Mouse (Mus musculus) midbrain, embryonic 14.5 days (tissue): ENCODE measurements around the gene Defa23. TPM values are rescaled to one million over a fixed set of nuclear protein-coding genes. Genes with fewer than 3 reads are reported as not detected.
"Not testable (repeated sequence)": the region's sequence is repeated elsewhere in the genome, so short reads cannot be mapped to it uniquely, and the experiment has no call there.

Experiments
- ATAC-seq: fragments of 200-750 bp; cut with Nextera tagmentation; 2 replicates; pipeline ENCODE4 v1.8.0; 2017; ENCODE audit warnings: moderate number of reproducible peaks, moderate library complexity; ENCODE audit not compliant: low FRiP score, low TSS enrichment
- DNase-seq: peaks from one replicate; pipeline ENCODE4 v3.0.0-alpha.2; 2015
- H3K27ac ChIP-seq: fragments of 300-500 bp; sonication (generic); replicated peaks from 2 replicates; pipeline ENCODE4 v1.5.1; 2014; ENCODE audit warnings: mild to moderate bottlenecking, low read depth, low read length, moderate library complexity
- H3K27me3 ChIP-seq: fragments of 300-500 bp; sonication (generic); 2 replicates; pipeline ENCODE4 v1.6.1; 2014; ENCODE audit warnings: low read length, control low read depth, mixed read lengths; ENCODE audit not compliant: control insufficient read depth, insufficient read depth
- H3K36me3 ChIP-seq: fragments of 300-500 bp; sonication (generic); 2 replicates; pipeline ENCODE4 v1.6.1; 2014; ENCODE audit warnings: low read length, control low read depth; ENCODE audit not compliant: control insufficient read depth, insufficient read depth
- H3K4me1 ChIP-seq: fragments of 300-500 bp; sonication (generic); 2 replicates; pipeline ENCODE4 v1.6.1; 2014; ENCODE audit warnings: mild to moderate bottlenecking, antibody characterized with exemption, low read length, control low read depth; ENCODE audit not compliant: control insufficient read depth, insufficient read depth
- H3K4me2 ChIP-seq: fragments of 300-500 bp; sonication (generic); 2 replicates; pipeline ENCODE4 v1.6.1; 2014; ENCODE audit warnings: mild to moderate bottlenecking, low read length, moderate library complexity
- H3K4me3 ChIP-seq: fragments of 300-500 bp; sonication (generic); replicated peaks from 2 replicates; pipeline ENCODE4 v1.5.1; 2014; ENCODE audit warnings: low read depth, low read length
- H3K9ac ChIP-seq: fragments of 300-500 bp; sonication (generic); replicated peaks from 2 replicates; pipeline ENCODE4 v1.6.1; 2014; ENCODE audit warnings: mild to moderate bottlenecking, low read length, moderate library complexity
- H3K9me3 ChIP-seq: fragments of 300-500 bp; sonication (generic); 2 replicates; pipeline ENCODE4 v1.6.1; 2016; ENCODE audit warnings: low read length, control low read depth, mixed read lengths; ENCODE audit not compliant: control insufficient read depth
- WGBS: fragments of 180-500 bp; shearing (Covaris S2); extraction: QIAGEN DNeasy Blood & Tissue Kit; methylation state at CpG from one replicate; pipeline ENCODE4 v1.1.7; 2014; 5-methylcytosine and 5-hydroxymethylcytosine counted together
- polyA plus RNA-seq: library from polyadenylated mRNA; unstranded; fragments of >200 nt; fragmentation: Nextera tagmentation; extraction: Ambion mirVana; gene quantifications from 2 replicates; pipeline ENCODE4 v1.2.1, GENCODE M21; 2014

Defa23 gene
- not detected in 2 replicates for polyA plus RNA-seq

DNA sequence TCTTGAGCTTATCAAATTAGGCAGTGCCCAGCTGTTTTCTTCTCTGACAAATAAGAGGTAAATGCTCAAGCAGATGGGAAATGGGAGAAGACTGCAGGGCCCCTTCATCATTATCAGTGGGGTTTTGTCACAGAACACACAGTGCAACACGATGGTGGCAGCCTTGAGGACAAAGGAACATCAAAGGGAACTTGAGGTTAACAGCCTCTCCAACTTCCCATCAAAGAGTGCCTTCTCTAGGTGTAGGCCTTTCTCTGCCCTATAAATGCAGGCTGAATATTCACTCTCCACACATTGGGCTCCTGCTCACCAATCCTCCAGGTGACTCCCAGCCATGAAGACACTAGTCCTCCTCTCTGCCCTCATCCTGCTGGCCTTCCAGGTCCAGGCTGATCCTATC is at the start of gene Defa23:
Gene Defa23 (plus strand): TSS at position 301 of the 400 bp plus-strand sequence.
- H3K4me3 ChIP-seq, H3K9ac ChIP-seq, DNase-seq, H3K27ac ChIP-seq, H3K36me3 ChIP-seq, H3K4me1 ChIP-seq, ATAC-seq, H3K9me3 ChIP-seq, H3K4me2 ChIP-seq, H3K27me3 ChIP-seq: not testable (repeated sequence)
- no CpG with 5 or more reads among the region's 1 CpGs for WGBS

DNA sequence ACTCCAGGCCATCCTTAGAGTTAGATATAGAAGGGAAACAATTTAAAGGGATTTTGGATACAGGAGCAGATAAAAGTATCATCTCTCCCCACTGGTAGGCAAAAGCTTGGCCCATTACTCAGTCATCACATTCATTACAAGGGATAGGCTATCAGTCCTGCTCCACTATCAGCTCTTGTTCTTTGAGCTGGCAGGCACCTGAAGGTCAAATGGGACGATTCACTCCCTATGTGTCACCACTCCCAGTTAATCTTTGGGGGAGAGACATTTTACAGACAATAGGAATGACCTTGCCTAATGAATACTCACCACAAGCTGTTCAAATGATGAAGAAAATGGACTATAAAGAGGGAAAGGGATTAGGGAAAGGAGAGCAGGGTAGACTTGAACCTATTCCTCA is 48.0 kb upstream of the Defa23 start:
- H3K4me3 ChIP-seq = no peak overlapping the region
- H3K27me3 ChIP-seq = no peaks in the 10 kb centered on the region
- H3K27ac ChIP-seq = no peak overlapping the region
- H3K9me3 ChIP-seq = peaks cover under 1% of the 10 kb centered on the region; the same call in 1 of the 2 replicates
- no peaks in the 10 kb centered on the region for H3K4me1 ChIP-seq
- 24% methylated on average over 1 of the region's 1 CpGs for WGBS
- ATAC-seq = no peak
- H3K36me3 ChIP-seq = no peaks in the 10 kb centered on the region
- H3K4me2 ChIP-seq = no peak overlapping the region
- DNase-seq = no peak
- no peak overlapping the region for H3K9ac ChIP-seq

DNA sequence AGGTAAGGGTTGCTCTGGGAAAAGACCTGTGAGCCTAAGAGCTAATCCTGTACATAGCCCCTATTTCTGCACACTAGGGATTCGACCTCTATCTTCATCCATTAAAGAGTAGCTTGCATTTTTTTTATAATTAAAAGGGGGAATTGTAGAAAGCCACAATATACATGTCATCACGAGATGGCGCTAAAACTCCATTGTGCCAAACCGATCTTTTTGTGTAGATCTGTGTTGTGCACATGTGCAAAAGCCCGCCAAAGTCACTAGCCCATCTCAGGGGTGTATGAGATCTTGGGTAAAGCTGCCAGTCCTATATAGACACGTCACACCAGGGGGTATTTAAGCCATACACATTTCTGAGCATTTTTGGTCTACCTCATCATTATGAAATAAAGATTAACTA is 46.3 kb upstream of the Defa23 start:
- DNase-seq, H3K36me3 ChIP-seq: not testable (repeated sequence)

DNA sequence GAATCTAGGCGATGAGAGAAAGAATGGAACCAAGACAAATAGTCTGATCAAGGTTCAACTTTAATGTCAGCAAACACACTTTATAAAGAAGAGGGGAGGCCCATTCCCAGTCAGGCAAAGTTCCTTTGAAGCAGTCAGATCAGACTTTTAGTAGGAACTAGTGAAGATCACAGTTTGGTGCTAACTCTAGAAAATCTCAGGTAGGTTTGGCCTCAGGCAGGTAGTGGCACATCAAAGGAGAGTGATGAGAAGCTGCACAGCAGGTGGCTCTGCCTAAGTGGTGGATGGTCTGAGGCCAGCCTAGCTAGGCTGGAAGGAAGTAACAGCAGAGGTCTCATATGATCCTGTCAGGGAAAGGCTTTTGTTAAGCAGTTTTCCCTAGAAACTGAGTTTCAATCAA is 44.3 kb upstream of the Defa23 start:
- H3K27me3 ChIP-seq, H3K36me3 ChIP-seq, H3K9me3 ChIP-seq, H3K4me3 ChIP-seq, DNase-seq, H3K4me1 ChIP-seq, H3K9ac ChIP-seq, H3K4me2 ChIP-seq, H3K27ac ChIP-seq, ATAC-seq: not testable (repeated sequence)
- WGBS = 73% methylated on average over 1 of the region's 1 CpGs

More for the DNA sequence above, 46.3 kb upstream of the Defa23 start:
- not testable (repeated sequence) for ATAC-seq, H3K9ac ChIP-seq, H3K27ac ChIP-seq, H3K4me2 ChIP-seq, H3K4me1 ChIP-seq, H3K9me3 ChIP-seq, H3K4me3 ChIP-seq, H3K27me3 ChIP-seq
- 51% methylated on average over 6 of the region's 6 CpGs for WGBS

DNA sequence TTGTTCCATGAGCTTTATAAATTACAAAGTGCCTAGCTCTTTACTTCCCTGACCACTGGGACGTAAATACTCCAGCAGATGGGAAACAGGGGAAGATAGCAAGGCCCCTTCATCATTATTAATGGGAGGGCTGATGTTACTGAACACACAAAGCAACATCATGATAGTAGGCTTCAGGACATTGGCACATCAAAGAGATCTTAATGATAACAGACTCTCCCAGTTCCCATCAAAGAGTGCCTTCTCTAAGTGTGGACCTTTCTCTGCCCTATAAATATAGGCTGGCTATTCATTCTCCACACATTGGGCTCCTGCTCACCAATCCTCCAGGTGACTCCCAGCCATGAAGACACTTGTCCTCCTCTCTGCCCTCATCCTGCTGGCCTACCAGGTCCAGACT is 29.6 kb upstream of the Defa23 start, which contains the start of gene Defa21:
Gene Defa21 (plus strand): TSS at position 301 of the 400 bp plus-strand sequence.
- H3K4me1 ChIP-seq, H3K27me3 ChIP-seq, H3K9ac ChIP-seq, H3K36me3 ChIP-seq, H3K4me2 ChIP-seq, H3K4me3 ChIP-seq, ATAC-seq, DNase-seq, H3K27ac ChIP-seq, H3K9me3 ChIP-seq: not testable (repeated sequence)
- no CpG with 5 or more reads among the region's 1 CpGs for WGBS

DNA sequence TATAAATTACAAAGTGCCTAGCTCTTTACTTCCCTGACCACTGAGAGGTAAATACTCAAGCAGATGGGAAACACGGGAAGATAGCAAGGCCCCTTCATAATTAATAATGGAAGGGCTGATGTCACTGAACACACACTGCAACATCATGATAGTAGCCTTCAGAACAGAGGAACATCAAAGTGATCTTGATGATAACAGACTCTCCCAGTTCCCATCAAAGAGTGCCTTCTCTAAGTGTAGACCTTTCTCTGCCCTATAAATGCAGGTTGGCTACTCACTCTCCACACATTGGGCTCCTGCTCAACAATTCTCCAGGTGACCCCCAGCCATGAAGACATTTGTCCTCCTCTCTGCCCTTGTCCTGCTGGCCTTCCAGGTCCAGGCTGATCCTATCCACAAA is 9.9 kb downstream of the Defa23 start, which contains the start of gene Defa35:
Gene Defa35 (plus strand): TSS at position 301 of the 400 bp plus-strand sequence.
- H3K4me1 ChIP-seq, DNase-seq, H3K4me3 ChIP-seq, H3K9ac ChIP-seq, H3K4me2 ChIP-seq, H3K36me3 ChIP-seq, H3K9me3 ChIP-seq, ATAC-seq, H3K27me3 ChIP-seq, H3K27ac ChIP-seq: not testable (repeated sequence)
- 87% methylated on average over 1 of the region's 1 CpGs for whole genome bisulfite sequencing

DNA sequence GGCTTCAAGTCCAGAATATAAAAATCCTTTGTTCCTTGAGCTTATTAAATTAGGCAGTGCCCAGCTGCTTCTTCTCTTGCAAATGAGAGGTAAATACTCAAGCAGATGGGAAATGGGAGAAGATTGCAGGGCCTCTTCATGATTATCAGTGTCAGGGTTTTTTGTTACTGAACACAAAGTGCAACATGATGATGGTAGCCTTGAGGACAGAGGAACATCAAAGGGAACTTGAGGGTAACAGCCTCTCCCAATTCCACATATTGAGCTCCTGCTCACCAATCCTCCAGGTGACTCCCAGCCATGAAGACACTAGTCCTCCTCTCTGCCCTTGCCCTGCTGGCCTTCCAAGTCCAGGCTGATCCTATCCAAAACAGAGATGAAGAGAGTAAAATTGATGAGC is 29.3 kb downstream of the Defa23 start, which contains the start of gene Defa25:
Gene Defa25 (plus strand): TSS at position 301 of the 400 bp plus-strand sequence.
- H3K36me3 ChIP-seq = not testable (repeated sequence)

DNA sequence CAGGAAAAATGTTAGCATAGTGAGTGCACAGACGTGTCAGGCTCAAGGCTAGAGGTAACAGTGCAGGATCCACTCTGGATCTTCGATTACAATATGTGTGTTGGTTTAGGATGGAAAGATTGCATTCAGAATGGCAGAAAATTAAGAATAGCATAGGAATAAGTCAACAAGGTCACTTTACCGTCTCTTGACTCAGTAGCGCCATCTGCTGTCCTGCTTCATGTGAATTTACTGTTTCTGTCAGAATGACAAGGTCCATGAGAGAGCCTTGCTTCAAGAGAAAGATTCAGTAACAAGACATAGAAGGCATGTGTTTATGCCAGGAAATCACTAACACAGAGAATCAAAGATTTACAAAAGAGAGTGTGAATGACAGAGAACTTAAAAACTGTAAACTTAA is 38.3 kb downstream of the Defa23 start:
- H3K9ac ChIP-seq = no peak overlapping the region
- 38% methylated on average over 4 of the region's 4 CpGs for WGBS
- H3K27me3 ChIP-seq = no peaks in the 10 kb centered on the region
- no peak overlapping the region for H3K4me2 ChIP-seq
- H3K4me3 ChIP-seq = no peak overlapping the region
- H3K9me3 ChIP-seq = peaks cover 11% of the 10 kb centered on the region; the same call in 1 of the 2 replicates
- peak; percentile 0 for DNase-seq
- no peak overlapping the region for H3K27ac ChIP-seq
- ATAC-seq = no peak
- no peaks in the 10 kb centered on the region for H3K36me3 ChIP-seq
- no peaks in the 10 kb centered on the region for H3K4me1 ChIP-seq

More for the DNA sequence above, 29.3 kb downstream of the Defa23 start, which contains the start of gene Defa25:
- H3K9me3 ChIP-seq, DNase-seq, H3K4me2 ChIP-seq, H3K4me3 ChIP-seq, ATAC-seq, H3K9ac ChIP-seq, H3K27ac ChIP-seq, H3K27me3 ChIP-seq, H3K4me1 ChIP-seq: not testable (repeated sequence)

DNA sequence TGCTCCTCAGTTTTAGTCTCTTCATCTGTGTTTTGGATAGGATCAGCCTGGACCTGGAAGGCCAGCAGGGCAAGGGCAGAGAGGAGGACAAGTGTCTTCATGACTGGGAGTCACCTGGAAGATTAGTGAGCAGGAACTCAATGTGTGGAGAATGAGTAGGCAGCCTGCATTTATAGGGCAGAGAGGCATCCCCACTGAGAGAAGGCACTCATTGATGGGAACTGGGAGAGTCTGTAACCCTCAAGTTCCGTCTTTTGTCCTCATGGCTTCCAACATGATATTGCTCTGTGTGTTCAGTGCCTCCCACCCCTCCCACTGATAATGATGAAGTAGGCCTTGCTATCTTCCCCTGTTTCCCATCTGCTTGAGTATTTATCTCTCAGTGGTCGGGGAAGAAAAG is 41.1 kb downstream of the Defa23 start, which contains the start of gene Gm14851:
Gene Gm14851 (minus strand): TSS at position 101 of the 400 bp plus-strand sequence.
- H3K9ac ChIP-seq, H3K4me2 ChIP-seq, DNase-seq, H3K4me3 ChIP-seq, ATAC-seq, H3K4me1 ChIP-seq, H3K27ac ChIP-seq, H3K36me3 ChIP-seq, H3K27me3 ChIP-seq: not testable (repeated sequence)
- 60% methylated on average over 1 of the region's 2 CpGs for WGBS
- H3K9me3 ChIP-seq = peaks cover 11% of the 10 kb centered on the region; the same call in 1 of the 2 replicates
